Mouse (Mus musculus): ENCODE data around the gene Med11.

Gene Med11

DNA sequence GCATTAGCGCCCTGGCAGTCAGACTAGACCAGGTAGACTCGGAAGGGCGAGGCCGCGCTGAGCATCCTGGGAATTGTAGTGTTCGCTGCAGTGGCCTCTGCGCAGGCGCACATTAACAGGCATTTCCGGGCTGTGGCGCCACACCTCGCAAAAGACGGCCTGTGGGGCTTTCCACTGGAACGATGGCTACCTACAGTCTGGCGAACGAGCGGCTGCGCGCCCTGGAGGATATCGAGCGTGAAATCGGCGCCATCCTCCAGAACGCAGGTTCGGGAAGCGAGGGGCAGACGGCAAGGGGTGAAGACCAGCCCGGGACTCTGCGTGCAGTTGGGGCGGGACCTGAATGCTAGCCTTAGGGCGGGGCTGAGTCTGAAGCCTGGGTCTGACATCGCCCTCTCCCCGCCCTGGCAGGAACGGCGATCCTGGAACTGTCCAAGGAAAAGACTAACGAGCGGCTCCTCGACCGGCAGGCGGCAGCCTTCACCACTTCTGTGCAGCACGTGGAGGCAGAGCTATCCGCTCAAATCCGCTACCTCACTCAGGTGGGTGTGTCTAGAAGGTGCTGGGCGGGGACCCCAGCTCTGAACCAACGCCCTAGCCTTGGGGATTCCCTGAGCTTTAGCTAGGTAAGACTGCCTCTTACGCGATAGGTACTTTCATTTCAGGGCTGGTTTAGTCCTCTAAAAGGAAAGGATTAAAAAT, at the start of gene Med11:
Gene Med11, plus strand, starts transcription at position 123 of the 702 bp plus-strand sequence.
- in situ Hi-C loops (cut with MboI, MseI), result no loop called here

DNA sequence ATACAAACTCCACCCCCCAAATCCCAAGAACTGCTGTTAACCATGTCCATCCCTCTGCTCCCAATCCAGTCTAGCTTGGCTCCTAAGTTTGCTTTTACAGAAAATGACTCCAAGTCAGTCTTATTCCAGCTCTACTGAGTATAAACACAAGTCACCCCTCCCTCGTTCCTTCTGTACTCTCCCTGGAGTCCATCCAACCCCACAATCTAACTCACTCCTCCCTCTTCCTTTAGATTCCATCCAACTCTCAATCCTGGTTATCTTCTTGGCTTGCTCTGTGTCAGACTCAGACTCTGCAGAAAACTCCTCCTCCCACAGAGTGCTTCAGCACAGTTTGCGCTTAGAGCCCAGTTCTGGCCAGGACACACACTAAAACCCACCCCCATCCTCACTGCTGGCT, 48.1 kb upstream of the Med11 start:
- in situ Hi-C loops (cut with MboI, MseI), result no loop called here

DNA sequence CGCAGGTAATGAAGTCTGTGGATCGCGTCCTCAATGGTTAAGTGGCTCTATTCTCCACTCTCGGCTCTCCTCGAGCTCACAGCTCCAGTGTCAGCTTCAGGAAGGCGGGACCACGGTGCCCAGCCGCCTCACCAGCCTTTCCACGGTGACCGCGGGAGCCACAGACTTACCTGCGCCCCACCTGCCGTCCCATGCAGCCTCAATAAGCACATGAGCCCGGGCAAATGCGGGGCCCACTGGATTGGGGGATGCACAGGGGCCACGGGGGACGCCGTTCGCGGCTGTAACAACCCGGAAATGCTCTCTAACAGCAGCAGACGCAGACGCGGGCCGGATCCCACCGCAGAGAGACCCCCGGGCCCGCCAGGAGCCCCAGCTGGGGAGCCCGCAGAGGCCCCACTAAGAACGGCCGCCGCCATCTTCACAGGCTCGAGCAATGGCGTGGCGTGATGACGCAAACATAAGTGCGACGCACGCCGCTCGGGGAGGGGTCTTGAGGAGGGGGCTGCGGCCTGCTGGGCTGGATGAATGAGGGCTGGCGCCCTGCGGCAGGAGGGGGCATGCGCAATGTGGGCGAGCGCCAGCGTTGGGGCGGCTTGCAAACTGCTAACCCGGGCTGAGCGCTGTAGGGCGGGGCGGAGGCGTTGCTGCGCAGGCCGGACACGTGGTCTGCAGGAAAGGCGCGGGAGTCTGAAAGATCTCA, 42.0 kb upstream of the Med11 start, which contains the start of gene Pelp1:
Gene Pelp1, minus strand, starts transcription at position 438 of the 703 bp plus-strand sequence.
- in situ Hi-C loops (cut with MboI, MseI), result loop anchor here (5.0 kb wide), 2 partner anchors 98 to 198 kb away; partner anchors contain the start of gene Tm4sf5

DNA sequence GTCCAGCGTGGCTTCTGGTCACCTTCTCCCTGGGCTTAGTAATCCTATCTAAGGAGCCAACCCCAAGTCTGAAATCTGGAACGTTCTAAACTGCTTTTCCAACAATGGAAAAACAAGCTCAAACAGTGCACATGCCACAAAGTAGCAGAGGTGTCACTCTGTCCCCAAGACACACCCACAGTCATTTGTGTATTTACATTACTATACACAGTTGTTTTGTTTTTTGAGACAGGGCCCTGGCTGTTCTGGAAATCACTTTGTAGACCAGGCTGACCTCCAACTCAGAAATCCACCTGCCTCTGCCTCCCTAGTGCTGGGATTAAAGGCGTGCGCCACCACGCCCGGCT, 41.4 kb upstream of the Med11 start:
- in situ Hi-C loops (cut with MboI, MseI), result loop anchor here (5.0 kb wide), 2 partner anchors 97 to 197 kb away; partner anchors contain the start of gene Tm4sf5

DNA sequence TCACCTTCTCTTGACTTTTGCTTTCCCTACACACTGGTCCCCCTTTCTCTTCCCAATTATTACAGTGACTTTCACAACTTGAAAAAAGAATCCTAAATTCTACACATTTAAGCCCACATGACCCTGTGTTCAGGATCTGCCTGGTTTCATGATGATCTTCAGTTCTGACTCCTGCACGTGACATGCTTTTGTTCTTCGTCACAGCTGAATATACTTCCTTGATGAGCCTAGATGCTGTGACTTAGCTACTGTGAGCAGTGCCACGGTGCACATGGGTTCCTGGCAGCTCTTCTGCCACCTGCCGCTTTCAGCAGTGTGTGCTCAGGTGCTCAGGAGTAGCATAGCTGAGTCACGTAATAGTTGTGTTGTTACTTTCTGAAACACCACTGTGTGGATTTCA, 39.1 kb upstream of the Med11 start:
- in situ Hi-C loops (cut with MboI, MseI), result loop anchor here (5.0 kb wide), 2 partner anchors 95 to 195 kb away; partner anchors contain the start of gene Tm4sf5

DNA sequence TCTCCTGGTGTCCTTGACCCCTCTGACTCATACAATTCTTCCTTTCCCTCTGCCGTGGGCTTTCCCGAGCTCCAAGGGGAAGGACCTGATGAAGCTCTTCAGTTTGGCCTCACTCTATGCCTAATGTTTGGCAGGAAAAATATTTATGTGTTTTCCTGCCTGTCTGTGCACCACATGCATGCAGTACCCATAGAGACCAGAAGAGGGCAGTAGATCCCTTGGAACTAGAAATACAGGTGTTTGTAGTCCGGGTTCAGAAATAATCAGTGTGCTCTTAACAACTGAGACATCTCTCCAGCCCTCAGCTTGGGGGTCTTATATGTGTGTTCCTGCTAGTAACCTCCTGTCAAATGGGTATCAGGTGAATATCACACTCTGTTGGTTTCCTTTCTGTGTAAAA, 37.8 kb upstream of the Med11 start:
- in situ Hi-C loops (cut with MboI, MseI), result loop anchor here (5.0 kb wide), 2 partner anchors 93 to 193 kb away; partner anchors contain the start of gene Tm4sf5

DNA sequence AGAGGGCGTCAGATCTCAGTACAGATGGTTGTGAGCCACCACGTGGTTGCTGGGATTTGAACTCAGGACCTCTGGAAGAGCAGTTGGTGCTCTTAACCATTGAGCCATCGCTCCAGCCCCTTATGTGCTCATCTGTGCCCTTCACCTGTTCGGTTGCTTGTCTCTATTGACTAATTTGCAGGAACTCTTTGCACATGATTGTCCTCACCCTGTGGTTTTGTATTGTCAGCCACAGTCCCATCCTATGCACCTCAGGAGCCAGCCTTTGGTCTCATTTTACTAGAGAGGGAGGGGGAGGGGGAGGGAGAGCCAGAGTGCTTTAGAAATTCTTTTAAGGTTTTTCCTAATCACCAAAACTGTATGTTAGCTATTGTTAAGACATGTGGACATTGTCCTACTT, 33.5 kb upstream of the Med11 start:
- in situ Hi-C loops (cut with MboI, MseI), result no loop called here

DNA sequence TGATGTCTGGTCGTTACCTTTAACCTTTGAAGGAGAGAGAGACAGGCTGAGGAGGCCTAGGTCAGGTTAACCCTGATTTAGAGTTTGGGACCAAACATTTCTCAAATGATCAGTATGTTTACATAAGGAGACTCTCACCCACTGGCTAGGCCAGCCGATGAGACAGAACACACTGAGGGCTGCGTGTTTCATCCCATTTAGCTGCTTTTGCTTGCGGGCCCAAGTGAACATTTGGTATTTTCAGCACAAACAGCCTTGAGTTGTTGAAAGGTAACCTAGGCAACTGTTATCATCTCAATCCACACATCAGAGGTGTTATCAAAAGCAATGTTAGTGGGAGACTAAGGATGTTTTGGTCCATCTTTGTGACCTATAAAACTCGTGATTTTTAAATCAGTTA, 32.2 kb upstream of the Med11 start:
- in situ Hi-C loops (cut with MboI, MseI), result no loop called here

DNA sequence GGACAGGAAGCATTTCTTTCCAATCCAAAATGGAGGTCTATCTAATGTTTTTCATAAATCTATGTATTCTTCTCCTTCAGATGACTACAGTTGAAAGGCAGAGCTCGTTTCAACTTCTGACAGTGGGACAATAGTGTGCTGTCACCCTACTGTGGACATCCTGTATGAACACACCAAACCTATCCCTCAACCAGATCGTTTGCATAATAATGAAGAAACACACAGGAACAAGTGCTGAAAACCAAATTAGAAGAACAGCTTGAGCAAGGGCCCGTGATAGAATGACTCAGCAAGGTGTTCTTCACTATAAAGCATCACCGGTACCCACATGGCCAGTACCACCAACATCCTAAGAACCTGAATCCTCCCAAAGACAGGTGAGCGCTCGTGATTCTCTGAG, 25.1 kb upstream of the Med11 start:
- in situ Hi-C loops (cut with MboI, MseI), result loop anchor here (5.0 kb wide), 1 partner anchor 336 kb away; the partner anchor contains the start of gene Zfp3

DNA sequence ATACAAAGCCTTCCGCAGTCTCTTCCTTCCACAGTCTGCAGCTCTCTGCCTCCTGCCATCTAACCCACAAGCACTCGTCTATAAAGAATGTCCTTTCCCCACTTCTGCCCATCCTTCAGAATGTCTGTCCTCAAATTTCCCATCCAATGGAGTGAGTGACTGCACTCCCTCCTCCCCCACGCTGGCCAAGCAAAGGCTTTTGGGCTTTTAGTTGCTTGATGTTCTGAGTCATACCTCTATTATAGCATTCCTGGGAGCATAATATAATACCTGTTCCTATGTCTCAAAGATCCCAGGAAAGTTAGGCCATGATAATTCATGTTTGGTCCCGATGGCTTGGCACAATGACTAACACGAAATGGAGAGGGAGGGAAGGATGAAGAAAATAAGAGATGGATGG, 20.1 kb upstream of the Med11 start:
- in situ Hi-C loops (cut with MboI, MseI), result loop anchor here (5.0 kb wide), 1 partner anchor 71 kb away; no protein-coding TSS in a partner anchor

DNA sequence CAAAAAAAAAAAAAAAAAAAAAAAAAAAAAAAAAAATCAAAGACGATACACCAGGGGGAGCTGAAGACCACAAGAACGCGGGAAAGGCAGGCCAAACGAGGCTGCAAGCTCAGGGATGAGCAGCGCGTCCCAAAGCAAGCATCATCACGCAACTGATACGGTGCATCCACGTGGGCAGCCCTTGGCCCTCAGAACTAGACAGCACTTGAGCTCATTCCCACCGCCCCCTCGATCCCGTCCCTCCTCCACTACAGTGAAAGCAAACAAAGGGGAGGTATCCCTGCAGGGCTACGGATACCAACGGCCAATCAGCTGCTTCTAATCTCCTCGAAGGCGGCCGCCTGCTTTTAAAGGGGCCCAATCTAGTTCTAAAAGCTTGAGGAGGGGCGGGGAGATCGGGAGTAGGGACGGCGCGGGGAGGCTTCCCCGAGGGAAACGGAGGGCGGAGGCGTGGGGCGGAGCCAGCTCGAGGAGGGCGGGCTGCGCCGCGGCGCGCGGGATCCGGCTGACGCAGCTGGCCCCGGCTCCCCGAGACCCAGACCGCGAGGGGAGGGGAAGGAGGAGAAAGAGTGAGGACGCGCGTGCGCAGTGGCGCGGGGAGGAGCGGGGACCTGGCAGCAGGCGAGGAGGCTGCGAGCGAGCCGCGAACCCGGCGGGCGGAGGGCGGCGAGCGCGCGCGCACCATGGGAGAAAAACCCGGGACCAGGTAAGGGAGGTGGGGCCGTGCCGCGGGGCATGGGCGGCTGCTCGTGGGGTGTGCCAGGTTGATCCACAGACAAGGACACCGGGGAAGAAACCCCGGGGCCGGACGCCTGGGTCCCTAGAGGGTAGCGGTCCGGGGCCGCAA, 19.4 kb upstream of the Med11 start, which contains the start of gene Arrb2:
Gene Arrb2, plus strand, starts transcription at position 588 of the 847 bp plus-strand sequence.
- in situ Hi-C loops (cut with MboI, MseI), result loop anchor here (5.0 kb wide), 1 partner anchor 70 kb away; no protein-coding TSS in a partner anchor

DNA sequence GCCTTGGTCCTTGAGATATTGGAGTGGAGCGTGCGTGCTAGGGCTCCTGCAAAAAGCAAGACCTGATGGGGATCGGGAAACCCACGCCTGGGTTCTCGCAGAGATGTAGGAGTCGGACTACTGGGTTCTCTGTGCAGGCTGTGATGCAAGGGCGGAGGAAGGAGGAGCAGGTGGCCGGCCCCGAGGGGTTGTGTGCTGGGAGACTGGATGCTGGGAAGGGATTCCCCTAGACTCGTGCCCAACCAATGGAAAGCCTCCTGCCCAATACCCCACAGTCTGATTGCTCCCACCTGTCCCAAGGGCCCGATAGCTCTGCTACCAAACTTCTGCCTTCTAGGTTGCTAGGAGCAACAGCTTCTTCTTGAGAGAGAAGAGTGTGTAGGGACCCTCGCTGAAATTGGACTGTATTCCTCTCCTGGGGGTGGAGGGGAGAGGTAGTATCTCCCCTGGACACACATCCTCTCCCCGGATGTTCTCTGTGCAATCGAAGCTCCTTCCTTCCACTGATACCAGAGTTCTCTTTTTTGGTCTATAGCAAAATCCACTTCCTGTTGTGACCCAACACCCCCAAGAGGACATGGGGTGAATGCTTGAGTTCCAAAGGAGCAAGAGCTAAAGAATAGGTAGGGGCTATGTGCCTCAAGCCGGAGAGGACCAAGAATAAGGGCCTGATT, 18.7 kb upstream of the Med11 start:
- in situ Hi-C loops (cut with MboI, MseI), result loop anchor here (5.0 kb wide), 1 partner anchor 69 kb away; no protein-coding TSS in a partner anchor

DNA sequence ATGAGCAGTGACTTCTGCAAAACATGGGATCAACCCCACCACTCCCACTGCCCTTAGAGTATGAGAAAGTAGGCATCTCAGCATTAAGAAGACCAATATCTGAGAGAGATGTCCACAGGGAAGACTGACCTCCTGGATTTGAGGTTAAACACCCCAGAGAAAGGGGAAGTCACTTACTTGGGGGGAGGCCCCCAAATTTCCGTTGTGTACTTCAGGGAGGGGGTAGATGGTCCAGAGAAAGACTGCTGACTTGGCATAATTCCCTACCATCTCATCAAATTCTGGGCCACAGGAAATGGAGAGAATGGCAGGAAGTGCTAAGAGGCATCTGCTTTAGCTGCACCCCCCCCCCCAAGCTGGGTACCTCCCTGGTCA, 18.2 kb upstream of the Med11 start:
- in situ Hi-C loops (cut with MboI, MseI), result loop anchor here (5.0 kb wide), 1 partner anchor 69 kb away; no protein-coding TSS in a partner anchor

DNA sequence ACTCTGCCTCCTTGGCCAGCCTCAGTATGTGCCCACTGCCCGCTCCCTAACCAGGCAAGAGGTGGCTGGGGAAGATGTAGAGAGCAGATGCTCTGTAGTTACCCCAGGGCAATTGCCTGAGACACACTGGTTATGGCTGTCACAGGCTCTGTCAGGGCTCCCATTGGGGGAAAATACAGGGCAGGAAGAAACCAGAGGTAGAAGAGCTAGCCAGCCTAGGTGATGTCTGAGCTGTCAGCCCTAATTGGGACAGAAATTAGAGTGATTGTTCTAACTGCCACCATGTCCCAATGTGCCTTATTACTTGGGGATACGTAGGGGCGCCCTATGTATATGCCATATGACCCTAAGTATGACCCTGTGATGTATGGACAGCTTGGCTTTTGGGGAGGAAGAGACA, 17.8 kb upstream of the Med11 start:
- in situ Hi-C loops (cut with MboI, MseI), result loop anchor here (5.0 kb wide), 1 partner anchor 68 kb away; no protein-coding TSS in a partner anchor

DNA sequence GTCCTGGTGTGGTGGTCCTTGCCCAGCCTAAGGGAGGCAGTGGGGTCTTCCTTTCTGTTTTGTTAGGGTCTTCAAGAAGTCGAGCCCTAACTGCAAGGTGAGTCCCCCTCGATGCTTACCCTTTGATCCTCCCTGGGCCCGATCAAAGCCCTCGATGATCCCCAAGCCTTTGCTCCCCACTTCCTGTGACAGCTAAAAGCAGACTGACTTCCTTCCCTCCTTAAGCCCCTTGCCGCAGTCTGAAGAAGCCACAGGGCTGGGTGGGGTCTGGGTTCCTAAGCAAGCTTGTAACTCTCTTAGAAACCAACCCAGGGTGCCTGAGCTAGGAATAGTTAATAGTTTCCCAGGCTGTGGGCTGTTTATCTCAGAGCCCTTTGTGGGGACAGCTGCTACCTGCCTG, 16.2 kb upstream of the Med11 start:
- in situ Hi-C loops (cut with MboI, MseI), result no loop called here

DNA sequence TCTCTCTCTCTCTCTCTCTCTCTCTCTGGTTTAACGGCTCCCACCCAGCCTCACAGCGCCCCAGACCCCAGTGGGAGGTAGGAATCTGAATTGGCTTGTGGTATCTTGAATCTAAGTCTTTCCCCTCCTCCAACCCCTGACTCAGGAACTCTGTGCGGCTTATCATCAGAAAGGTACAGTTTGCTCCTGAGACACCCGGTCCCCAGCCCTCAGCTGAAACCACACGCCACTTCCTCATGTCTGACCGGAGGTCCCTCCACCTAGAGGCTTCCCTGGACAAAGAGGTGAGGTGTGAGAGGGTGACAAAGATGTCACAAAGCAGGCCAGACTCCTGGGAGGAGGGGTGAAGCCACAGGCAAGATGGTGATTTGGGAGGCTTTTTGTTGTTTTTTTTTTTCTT, 14.3 kb upstream of the Med11 start:
- in situ Hi-C loops (cut with MboI, MseI), result no loop called here

DNA sequence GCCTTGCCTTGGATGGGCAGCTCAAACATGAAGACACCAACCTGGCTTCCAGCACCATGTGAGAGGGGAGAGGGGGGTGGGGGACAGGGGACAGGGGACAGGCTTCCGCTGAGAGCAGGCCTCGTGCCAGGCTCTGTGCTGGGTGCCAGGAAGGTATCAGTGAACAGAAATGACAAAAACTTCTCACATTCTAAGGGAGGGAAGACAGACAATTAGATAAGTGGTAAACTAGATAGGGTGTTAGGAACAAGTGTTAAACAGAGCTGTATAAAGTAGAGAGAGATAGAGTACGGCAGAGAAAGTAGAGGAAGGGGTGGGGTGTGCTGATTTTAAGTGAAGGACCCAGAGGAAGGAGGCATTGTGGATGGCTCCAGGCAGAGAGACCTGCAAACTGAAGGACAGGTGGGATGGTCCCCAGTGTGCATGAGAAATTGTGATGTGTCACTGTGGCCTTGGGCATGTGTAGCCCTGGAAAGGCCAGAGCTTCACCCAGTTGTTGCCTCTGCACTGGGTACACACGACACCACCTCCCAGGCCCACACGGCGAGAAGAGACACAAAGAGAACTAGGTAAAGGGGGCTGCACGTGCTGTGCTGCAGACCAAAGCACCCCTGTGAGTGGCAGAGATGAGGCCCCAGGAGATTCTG, 12.9 kb upstream of the Med11 start:
- in situ Hi-C loops (cut with MboI, MseI), result no loop called here

DNA sequence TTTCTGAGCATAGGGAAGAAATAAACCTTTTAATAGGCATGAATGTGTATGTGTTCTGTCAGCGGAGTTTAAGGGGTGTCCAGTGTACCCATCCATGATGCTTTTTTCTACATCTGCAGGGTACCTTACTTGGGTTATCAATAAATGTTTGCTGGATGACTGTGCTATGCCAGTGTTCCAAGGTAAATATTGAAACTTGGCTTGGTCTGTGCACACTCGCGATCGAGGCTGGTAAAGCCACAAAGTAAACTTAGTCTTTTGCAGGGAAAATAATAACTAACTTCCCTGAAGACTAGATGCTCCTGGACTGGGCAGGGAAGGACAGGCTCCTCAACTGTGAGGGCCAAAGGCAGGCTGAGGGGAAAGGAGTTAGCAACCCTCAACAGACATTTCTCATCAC, 11.1 kb upstream of the Med11 start:
- in situ Hi-C loops (cut with MboI, MseI), result no loop called here

DNA sequence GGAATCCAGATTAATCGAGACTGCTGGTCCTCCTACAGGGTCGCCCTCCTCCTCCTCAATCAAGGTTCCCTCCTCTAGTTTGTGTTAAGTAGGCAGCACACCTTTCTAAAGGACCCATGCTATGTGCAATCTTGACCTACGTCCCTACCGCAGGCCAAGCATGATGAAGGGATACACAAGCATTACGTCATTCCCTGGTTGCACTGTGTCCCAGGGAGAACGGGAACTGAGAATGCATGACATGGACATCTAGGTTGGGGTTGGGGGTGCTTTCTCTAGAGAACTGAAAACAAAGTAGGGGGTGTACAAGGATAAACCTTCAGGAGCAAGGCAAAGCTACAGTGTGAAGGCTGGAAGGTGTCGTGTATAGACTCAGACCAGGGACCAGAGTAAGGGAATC, 9.8 kb upstream of the Med11 start:
- in situ Hi-C loops (cut with MboI, MseI), result no loop called here

DNA sequence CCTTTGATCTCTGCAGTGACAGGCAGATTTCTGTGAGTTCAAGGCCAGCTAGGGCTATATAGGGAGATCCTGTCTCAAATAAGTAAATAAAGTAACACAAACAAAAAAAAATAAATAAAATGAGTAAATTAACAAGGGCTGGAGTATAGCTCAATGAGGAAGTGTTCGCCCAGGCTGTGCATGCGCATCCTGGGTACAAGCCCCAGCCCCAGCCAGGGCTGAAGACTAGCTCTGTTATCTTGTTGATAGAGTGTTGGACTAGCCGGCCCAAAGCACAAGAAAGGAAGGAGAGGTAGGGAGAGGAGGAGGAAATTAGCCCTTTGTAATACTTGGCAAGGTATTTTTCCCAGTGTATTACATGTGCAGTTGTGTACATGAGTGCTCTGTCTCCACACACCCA, 7.8 kb upstream of the Med11 start:
- in situ Hi-C loops (cut with MboI, MseI), result no loop called here

DNA sequence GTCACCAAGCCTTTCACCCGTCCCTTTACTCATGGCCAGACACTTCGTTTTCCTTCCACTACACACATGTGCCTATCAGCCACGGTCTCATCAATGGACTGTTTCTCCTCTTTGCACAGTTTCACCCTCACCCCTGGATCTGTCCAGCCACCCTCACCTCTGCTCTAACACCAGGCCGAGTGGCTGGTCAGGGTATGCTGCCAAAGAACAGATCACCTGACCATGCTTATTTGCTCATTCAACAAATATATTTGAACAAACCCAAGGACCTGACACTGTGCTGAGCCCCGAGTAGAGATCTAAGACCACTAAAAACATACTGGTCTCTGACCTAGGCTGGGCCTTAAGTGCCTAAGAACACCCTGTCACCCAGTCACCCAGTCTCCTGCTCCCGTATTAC, 7.1 kb upstream of the Med11 start:
- in situ Hi-C loops (cut with MboI, MseI), result no loop called here
